Mouse (Mus musculus) hindbrain, embryonic 15.5 days (tissue): Measurements from ENCODE around the gene Rhbdl1. TPM values are rescaled to one million over a fixed set of nuclear protein-coding genes. Genes with fewer than 3 reads are reported as not detected.
"Not testable (repeated sequence)": the region's sequence is repeated elsewhere in the genome, so short reads cannot be mapped to it uniquely, and the experiment has no call there.

Experiments used
- ATAC-seq: fragments of 200-750 bp; cut with Nextera tagmentation; 2 replicates; pipeline ENCODE4 v1.8.0; 2017; ENCODE audit warnings: low read depth, moderate number of reproducible peaks, moderate TSS enrichment; ENCODE audit not compliant: low FRiP score
- H3K27ac ChIP-seq: fragments of 300-500 bp; sonication (generic); replicated peaks from 2 replicates; pipeline ENCODE4 v1.5.1; 2015; ENCODE audit warnings: mild to moderate bottlenecking, inconsistent platforms
- H3K27me3 ChIP-seq: fragments of 300-500 bp; sonication (generic); 2 replicates; pipeline ENCODE4 v1.6.1; 2015; ENCODE audit warnings: control low read depth, inconsistent platforms
- H3K36me3 ChIP-seq: fragments of 300-500 bp; sonication (generic); 2 replicates; pipeline ENCODE4 v1.6.1; 2015; ENCODE audit warnings: control low read depth, inconsistent platforms
- H3K4me1 ChIP-seq: fragments of 300-500 bp; sonication (generic); replicated peaks from 2 replicates; pipeline ENCODE4 v1.6.1; 2015; ENCODE audit warnings: control low read depth, inconsistent platforms
- H3K4me2 ChIP-seq: fragments of 300-500 bp; sonication (generic); 2 replicates; pipeline ENCODE4 v1.6.1; 2015; ENCODE audit warnings: moderate library complexity, mild to moderate bottlenecking, inconsistent platforms
- H3K4me3 ChIP-seq: fragments of 300-500 bp; sonication (generic); 2 replicates; pipeline ENCODE4 v1.5.1; 2015; ENCODE audit warnings: mild to moderate bottlenecking, inconsistent platforms
- H3K9ac ChIP-seq: fragments of 300-500 bp; sonication (generic); 2 replicates; pipeline ENCODE4 v1.6.1; 2015; ENCODE audit warnings: inconsistent platforms
- H3K9me3 ChIP-seq: fragments of 300-500 bp; sonication (generic); 2 replicates; pipeline ENCODE4 v1.6.1; 2016; ENCODE audit warnings: control low read depth, inconsistent platforms
- WGBS: fragments of 180-500 bp; shearing (Covaris S2); methylation state at CpG from one replicate; pipeline ENCODE4 v1.1.7; 2015; 5-methylcytosine and 5-hydroxymethylcytosine counted together
- polyA plus RNA-seq: library from polyadenylated mRNA; unstranded; fragments of >200 nt; fragmentation: Nextera tagmentation; extraction: Ambion mirVana; gene quantifications from 2 replicates; pipeline ENCODE4 v1.2.1, GENCODE M21; 2015

The Rhbdl1 gene
- polyA plus RNA-seq, 1 experiment from 2014 or later, result 56.8 TPM

GRCm38 (mm10) chr17:25809606-25810340, 27.3 kb downstream of the Rhbdl1 start:
- no peaks in the 10 kb centered on the region for H3K27me3 ChIP-seq
- ATAC-seq, result peak; percentile 46
- H3K27ac ChIP-seq, result peak overlapping the region; percentile 99
- 5% methylated on average over 25 of the region's 25 CpGs for WGBS
- no peaks in the 10 kb centered on the region for H3K36me3 ChIP-seq
- H3K4me3 ChIP-seq, result peak overlapping the region; percentile 93
- no peaks in the 10 kb centered on the region for H3K9me3 ChIP-seq
- H3K4me1 ChIP-seq, result peaks cover 49% of the 10 kb centered on the region
- peak overlapping the region; percentile 99 for H3K9ac ChIP-seq
- H3K4me2 ChIP-seq, result peak overlapping the region; percentile 97

- H3K9me3 ChIP-seq, result no peaks in the 10 kb centered on the region
- ATAC-seq, result peak; percentile 86
- peak within 1 kb of the TSS; percentile 99 for H3K9ac ChIP-seq
- peak within 1 kb of the TSS; percentile 93 for H3K4me3 ChIP-seq
- H3K4me1 ChIP-seq, result peaks cover 52% of the 10 kb centered on the region
- peak within 1 kb of the TSS; percentile 97 for H3K4me2 ChIP-seq
- H3K27me3 ChIP-seq, result no peaks in the 10 kb centered on the region
- no peaks in the 10 kb centered on the region for H3K36me3 ChIP-seq
- WGBS, result under 1% methylated on average over 94 of the region's 100 CpGs
- peak within 1 kb of the TSS; percentile 99 for H3K27ac ChIP-seq
Observed at GRCm38 (mm10) chr17:25808789-25809605, 28.1 kb downstream of the Rhbdl1 start, which contains the start of gene Fbxl16. Fbxl16 (plus strand) TSS chr17:25809085.

DNA sequence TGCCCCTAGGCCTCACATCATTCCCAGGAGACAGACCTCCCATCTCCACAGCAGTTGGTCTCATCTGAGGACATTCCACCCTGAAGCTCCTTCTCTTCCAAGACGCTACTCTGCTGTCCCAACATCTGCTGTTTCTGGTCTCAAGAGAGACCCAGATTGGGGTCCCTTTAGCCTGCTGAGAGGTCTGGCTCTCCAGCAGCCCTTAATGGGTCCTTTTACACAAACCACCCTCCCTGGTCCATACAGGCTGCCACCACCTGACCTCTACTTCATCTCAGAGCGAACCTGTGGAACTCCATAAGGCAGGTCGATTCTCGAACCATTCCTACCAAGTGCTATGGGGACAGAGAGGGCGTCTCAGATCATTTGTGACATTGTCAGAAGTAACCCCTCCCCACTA, 29.1 kb downstream of the Rhbdl1 start:
- H3K9me3 ChIP-seq, result no peaks in the 10 kb centered on the region
- peak overlapping the region; percentile 99 for H3K27ac ChIP-seq
- peak; percentile 2; the same call in 1 of the 2 replicates for ATAC-seq
- peaks cover 53% of the 10 kb centered on the region for H3K4me1 ChIP-seq
- no peaks in the 10 kb centered on the region for H3K36me3 ChIP-seq
- peak overlapping the region; percentile 93 for H3K4me3 ChIP-seq
- peak overlapping the region; percentile 99 for H3K9ac ChIP-seq
- H3K27me3 ChIP-seq, result no peaks in the 10 kb centered on the region
- peak overlapping the region; percentile 97 for H3K4me2 ChIP-seq
- 31% methylated on average over 5 of the region's 5 CpGs for WGBS

- not testable (repeated sequence) for H3K36me3 ChIP-seq, H3K9me3 ChIP-seq, H3K9ac ChIP-seq, ATAC-seq, H3K4me3 ChIP-seq, H3K27me3 ChIP-seq, H3K4me2 ChIP-seq, H3K27ac ChIP-seq
- 48% methylated on average over 2 of the region's 2 CpGs for WGBS
- H3K4me1 ChIP-seq, result peaks cover 53% of the 10 kb centered on the region
Observed at GRCm38 (mm10) chr17:25807452-25807851, 29.6 kb downstream of the Rhbdl1 start.

GRCm38 (mm10) chr17:25806507-25806906, 30.6 kb downstream of the Rhbdl1 start:
- Histone ChIP-seq H3K36me3 (no peaks in the 10 kb centered on the region), H3K9ac (no peak overlapping the region), H3K4me2 (no peak overlapping the region), H3K27ac (no peak overlapping the region), H3K4me1 (peaks cover 49% of the 10 kb centered on the region), H3K4me3 (no peak overlapping the region), H3K9me3 (no peaks in the 10 kb centered on the region), H3K27me3 (no peaks in the 10 kb centered on the region)
- 86% methylated on average over 4 of the region's 4 CpGs for whole genome bisulfite sequencing
- no peak for ATAC-seq

DNA sequence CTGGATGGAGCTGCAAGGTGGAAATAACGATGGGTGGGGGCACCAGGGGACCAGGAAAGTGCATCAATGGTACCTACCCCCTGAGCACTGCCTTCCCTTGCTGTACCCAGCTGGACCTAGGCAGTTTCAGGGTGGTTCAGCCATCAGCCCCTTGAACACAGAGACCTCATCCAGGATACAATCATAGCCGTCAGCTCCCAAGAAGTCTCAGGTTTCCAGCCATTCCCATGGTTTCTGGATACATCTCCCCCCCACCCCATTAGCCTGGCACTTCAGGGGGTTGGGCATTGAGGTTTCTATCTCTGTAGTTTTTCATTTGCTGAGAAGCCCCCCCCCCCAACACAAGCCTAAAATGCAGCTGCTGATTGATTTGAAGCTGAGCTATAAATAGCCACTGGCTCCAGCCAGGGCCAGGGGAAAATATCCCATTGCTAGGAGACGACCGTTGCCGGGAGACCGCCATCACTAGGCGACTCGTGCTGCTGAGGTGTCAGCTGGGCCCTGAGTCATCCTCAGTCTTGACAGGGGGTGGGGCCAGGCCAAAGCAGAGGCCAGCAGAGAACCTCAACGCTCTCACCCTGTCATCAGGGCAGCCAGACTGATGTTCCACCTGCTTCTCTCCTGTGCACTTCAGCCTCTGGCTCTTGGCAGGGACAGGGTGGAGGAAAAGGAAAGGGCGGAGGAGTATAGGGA, 34.1 kb downstream of the Rhbdl1 start:
- Histone ChIP-seq H3K4me3 (no peak overlapping the region), H3K27me3 (no peaks in the 10 kb centered on the region), H3K36me3 (no peaks in the 10 kb centered on the region), H3K4me2 (peak overlapping the region; percentile 45), H3K9ac (peak overlapping the region; percentile 27; the same call in 1 of the 2 replicates), H3K27ac (peak overlapping the region; percentile 86), H3K9me3 (no peaks in the 10 kb centered on the region), H3K4me1 (peaks cover 25% of the 10 kb centered on the region)
- ATAC-seq, result peak; percentile 87
- WGBS, result 4% methylated on average over 10 of the region's 10 CpGs

DNA sequence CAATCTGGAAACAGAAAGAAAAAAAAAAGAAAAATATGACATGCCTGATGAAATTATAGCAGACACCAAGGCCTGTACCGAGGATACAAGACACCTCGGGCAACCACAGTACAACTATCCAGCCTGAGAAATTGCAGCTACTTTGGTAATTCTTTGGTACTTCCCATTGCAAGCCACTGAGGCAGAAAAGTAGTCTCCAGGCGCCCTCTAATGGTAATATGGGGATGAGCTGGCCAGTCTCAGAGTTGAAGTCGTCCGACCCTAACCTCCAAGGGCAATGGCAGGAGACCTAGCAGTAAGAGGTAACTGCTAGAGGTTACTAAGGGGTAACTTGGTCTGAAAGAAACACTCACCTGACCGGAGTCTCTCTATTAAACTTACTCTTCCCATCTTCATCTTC, 36.1 kb downstream of the Rhbdl1 start:
- Histone ChIP-seq H3K9ac (no peak overlapping the region), H3K4me1 (peaks cover 39% of the 10 kb centered on the region), H3K4me3 (no peak overlapping the region), H3K9me3 (no peaks in the 10 kb centered on the region), H3K36me3 (no peaks in the 10 kb centered on the region), H3K4me2 (no peak overlapping the region), H3K27ac (no peak overlapping the region), H3K27me3 (peaks cover 5% of the 10 kb centered on the region; the same call in 1 of the 2 replicates)
- no peak for ATAC-seq
- WGBS, result 9% methylated on average over 6 of the region's 6 CpGs

- Histone ChIP-seq H3K9me3 (no peaks in the 10 kb centered on the region), H3K4me1 (peaks cover 45% of the 10 kb centered on the region), H3K9ac (peak within 1 kb of the TSS; percentile 36), H3K27ac (peak within 1 kb of the TSS; percentile 95), H3K4me3 (peak within 1 kb of the TSS; percentile 52), H3K36me3 (no peaks in the 10 kb centered on the region), H3K27me3 (peaks cover 9% of the 10 kb centered on the region; the same call in 1 of the 2 replicates), H3K4me2 (peak within 1 kb of the TSS; percentile 92)
- WGBS, result under 1% methylated on average over 33 of the region's 35 CpGs
- ATAC-seq, result peak; percentile 70
Observed at GRCm38 (mm10) chr17:25796951-25797369, 40.1 kb downstream of the Rhbdl1 start, which contains the start of gene Metrn. Metrn (minus strand) TSS chr17:25797136.

DNA sequence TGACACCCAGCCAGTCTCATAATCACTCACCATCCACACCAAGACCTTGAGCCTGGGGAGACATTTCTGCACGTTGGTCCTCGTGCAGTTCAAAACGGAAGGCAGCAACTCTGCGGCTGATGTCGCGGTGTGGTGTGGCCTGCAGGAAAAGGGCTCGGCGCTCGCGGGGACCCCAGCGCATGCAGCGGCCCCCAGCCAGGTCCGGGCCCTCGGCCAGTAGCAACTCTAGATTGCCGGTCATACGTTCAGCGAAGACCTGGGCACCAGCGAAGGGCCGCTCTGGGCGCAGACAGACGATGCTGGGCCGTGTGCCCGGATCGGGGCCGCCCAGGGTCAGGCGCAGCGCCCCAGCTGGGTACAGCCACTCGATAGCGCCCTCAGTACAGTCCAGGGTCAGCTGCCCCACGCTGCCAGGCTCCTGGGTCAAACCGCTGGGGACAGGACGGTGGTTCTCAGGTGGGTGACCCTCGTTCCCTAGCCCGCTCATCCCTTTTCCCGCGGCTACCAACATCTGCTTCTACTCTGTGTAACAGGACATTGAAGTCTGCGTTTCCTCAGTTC, 40.8 kb downstream of the Rhbdl1 start:
- Histone ChIP-seq H3K9ac (peak overlapping the region; percentile 36), H3K36me3 (no peaks in the 10 kb centered on the region), H3K4me1 (peaks cover 49% of the 10 kb centered on the region), H3K9me3 (no peaks in the 10 kb centered on the region), H3K4me2 (peak overlapping the region; percentile 92), H3K27ac (peak overlapping the region; percentile 95), H3K27me3 (peaks cover 9% of the 10 kb centered on the region; the same call in 1 of the 2 replicates), H3K4me3 (peak overlapping the region; percentile 52)
- no peak for ATAC-seq
- under 1% methylated on average over 37 of the region's 37 CpGs for WGBS

- H3K4me1 ChIP-seq, result peaks cover 55% of the 10 kb centered on the region
Observed at GRCm38 (mm10) chr17:25795609-25796092, 41.4 kb downstream of the Rhbdl1 start, which contains the start of gene AC134908.4. AC134908.4 (minus strand) TSS chr17:25795659.

DNA sequence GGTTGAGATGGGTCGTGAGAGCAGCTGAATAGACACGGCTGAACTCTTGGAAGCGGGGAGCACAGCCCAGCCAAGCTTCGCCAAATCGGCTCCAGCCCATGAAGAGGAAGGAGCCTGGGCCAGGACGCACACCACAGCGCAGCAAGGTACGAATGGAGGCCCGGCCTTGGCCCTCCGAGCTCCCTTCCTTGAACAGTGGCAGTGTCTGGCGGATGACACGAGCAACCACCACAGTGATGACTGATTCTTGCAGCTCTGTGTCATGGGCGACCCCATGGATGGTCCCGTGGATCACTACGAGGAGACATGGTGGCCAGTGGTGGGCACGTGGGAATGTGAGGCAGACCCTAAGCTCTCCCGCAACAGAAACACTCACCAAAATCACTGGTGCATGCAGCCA, 42.1 kb downstream of the Rhbdl1 start:
- Histone ChIP-seq H3K27ac (peak overlapping the region; percentile 95), H3K36me3 (no peaks in the 10 kb centered on the region), H3K4me2 (peak overlapping the region; percentile 92), H3K9ac (0 out of 2 replicates have a peak overlapping the region, but pooled peaks have one; percentile 30), H3K27me3 (peaks cover 9% of the 10 kb centered on the region; the same call in 1 of the 2 replicates), H3K9me3 (no peaks in the 10 kb centered on the region), H3K4me1 (peaks cover 59% of the 10 kb centered on the region), H3K4me3 (peak overlapping the region; percentile 52)
- 39% methylated on average over 17 of the region's 17 CpGs for WGBS
- ATAC-seq, result no peak

More at GRCm38 (mm10) chr17:25795609-25796092, 41.4 kb downstream of the Rhbdl1 start, which contains the start of gene AC134908.4:
- Histone ChIP-seq H3K27me3 (peaks cover 9% of the 10 kb centered on the region; the same call in 1 of the 2 replicates), H3K9me3 (no peaks in the 10 kb centered on the region), H3K4me2 (peak within 1 kb of the TSS; percentile 92), H3K4me3 (peak within 1 kb of the TSS; percentile 52), H3K27ac (peak within 1 kb of the TSS; percentile 95), H3K36me3 (no peaks in the 10 kb centered on the region), H3K9ac (peak within 1 kb of the TSS; percentile 36)
- peak; percentile 62 for ATAC-seq
- WGBS, result 4% methylated on average over 6 of the region's 6 CpGs
